Mouse (Mus musculus) liver, embryonic 16.5 days (tissue): ENCODE data around the gene Klhl9. TPM values are rescaled to one million over a fixed set of nuclear protein-coding genes. Genes with fewer than 3 reads are reported as not detected.

ENCODE experiments used
- ATAC-seq: fragments of 200-750 bp; cut with Nextera tagmentation; 2 replicates; pipeline ENCODE4 v1.8.0; 2017; ENCODE audit warnings: low read depth, mild to moderate bottlenecking, moderate number of reproducible peaks, moderate library complexity
- H3K27ac ChIP-seq: fragments of 300-500 bp; sonication (generic); 2 replicates; pipeline ENCODE4 v1.5.1; 2014; ENCODE audit warnings: mild to moderate bottlenecking, low read length
- H3K27me3 ChIP-seq: fragments of 300-500 bp; sonication (generic); 2 replicates; pipeline ENCODE4 v1.6.1; 2014; ENCODE audit warnings: low read depth, low read length, mixed read lengths; ENCODE audit not compliant: control insufficient read depth, insufficient read depth
- H3K36me3 ChIP-seq: fragments of 300-500 bp; sonication (generic); 2 replicates; pipeline ENCODE4 v1.6.1; 2014; ENCODE audit warnings: mild to moderate bottlenecking; ENCODE audit not compliant: control insufficient read depth, insufficient read depth
- H3K4me1 ChIP-seq: fragments of 300-500 bp; sonication (generic); 2 replicates; pipeline ENCODE4 v1.6.1; 2014; ENCODE audit warnings: low read depth, low read length, mixed read lengths; ENCODE audit not compliant: control insufficient read depth
- H3K4me2 ChIP-seq: fragments of 300-500 bp; sonication (generic); 2 replicates; pipeline ENCODE4 v1.6.1; 2014; ENCODE audit warnings: low read depth, low read length, mixed read lengths
- H3K4me3 ChIP-seq: fragments of 300-500 bp; sonication (generic); 2 replicates; pipeline ENCODE4 v1.5.1; 2014; ENCODE audit warnings: low read depth, mild to moderate bottlenecking, low read length
- H3K9ac ChIP-seq: fragments of 300-500 bp; sonication (generic); 2 replicates; pipeline ENCODE4 v1.6.1; 2014; ENCODE audit warnings: low read depth, low read length
- H3K9me3 ChIP-seq: fragments of 300-500 bp; sonication (generic); replicated peaks from 2 replicates; pipeline ENCODE4 v1.6.1; 2016; ENCODE audit warnings: low read length; ENCODE audit not compliant: control insufficient read depth
- WGBS: fragments of 180-500 bp; shearing (Covaris S2); extraction: QIAGEN DNeasy Blood & Tissue Kit; methylation state at CpG from one replicate; pipeline ENCODE4 v1.1.7; 2014; ENCODE audit not compliant: insufficient replicate concordance; 5-methylcytosine and 5-hydroxymethylcytosine counted together
- polyA plus RNA-seq: library from polyadenylated mRNA; unstranded; fragments of >200 nt; fragmentation: Nextera tagmentation; extraction: Ambion mirVana; gene quantifications from 2 replicates; pipeline ENCODE4 v1.2.1, GENCODE M21; 2015

Klhl9 gene
- polyA plus RNA-seq, 1 experiment from 2014 or later, result 22.4 TPM

GRCm38 (mm10) chr4:88676824-88677223 lies 45.4 kb downstream of the Klhl9 start, which contains the start of gene Ifna16:
Ifna16 (minus strand) TSS chr4:88676924.
- H3K4me3 ChIP-seq, result no peak within 1 kb of the TSS
- WGBS, result 42% methylated on average over 1 of the region's 1 CpGs
- no peak within 1 kb of the TSS for H3K9ac ChIP-seq
- no peak within 1 kb of the TSS for H3K27ac ChIP-seq
- H3K9me3 ChIP-seq, result no peaks in the 10 kb centered on the region
- ATAC-seq, result no peak
- H3K27me3 ChIP-seq, result no peaks in the 10 kb centered on the region
- H3K36me3 ChIP-seq, result no peaks in the 10 kb centered on the region
- no peaks in the 10 kb centered on the region for H3K4me1 ChIP-seq
- no peak within 1 kb of the TSS for H3K4me2 ChIP-seq

Other genes with a start within 250 kb of the Klhl9 start
- gene Ifnb1, start 199.7 kb downstream of the Klhl9 start, polyA plus RNA-seq, result not detected in 2 replicates
- not detected in 2 replicates for gene Ifna15, start 164.2 kb downstream of the Klhl9 start, polyA plus RNA-seq
- gene Ifna14, start 150.7 kb downstream of the Klhl9 start, polyA plus RNA-seq, result not detected in 2 replicates
- not detected in 2 replicates for gene Ifna9, start 130.1 kb downstream of the Klhl9 start, polyA plus RNA-seq
- not detected in 2 replicates for gene Ifna12, start 119.1 kb downstream of the Klhl9 start, polyA plus RNA-seq
- gene C87499, start 88.1 kb downstream of the Klhl9 start, polyA plus RNA-seq, result not detected in 2 replicates
- gene Ifna13, start 78.0 kb downstream of the Klhl9 start, polyA plus RNA-seq, result not detected in 2 replicates
- gene Ifna16, start 45.5 kb downstream of the Klhl9 start, polyA plus RNA-seq, result not detected in 2 replicates
- gene Ifna2, start 38.6 kb downstream of the Klhl9 start, polyA plus RNA-seq, result not detected in 2 replicates
- not detected in 2 replicates for gene Ifnab, start 31.1 kb downstream of the Klhl9 start, polyA plus RNA-seq
- gene Gm26566, start 660 bp downstream of the Klhl9 start, polyA plus RNA-seq, result 0.25 and 0.32 TPM in 2 replicates
- gene Gm13271, start 32.4 kb upstream of the Klhl9 start, polyA plus RNA-seq, result not detected in 2 replicates
- gene Gm13283, start 37.7 kb upstream of the Klhl9 start, polyA plus RNA-seq, result 0.07 TPM in 1 of 2 replicates, not detected in the other
- 0.11 TPM in 1 of 2 replicates, not detected in the other for gene Gm13290, start 51.4 kb upstream of the Klhl9 start, polyA plus RNA-seq
- not detected in 2 replicates for gene Gm13289, start 54.5 kb upstream of the Klhl9 start, polyA plus RNA-seq
- gene Gm13272, start 57.4 kb upstream of the Klhl9 start, polyA plus RNA-seq, result not detected in 2 replicates
- gene Ifnz, start 59.7 kb upstream of the Klhl9 start, polyA plus RNA-seq, result not detected in 2 replicates
- gene Gm13276, start 63.2 kb upstream of the Klhl9 start, polyA plus RNA-seq, result not detected in 2 replicates
- gene Gm13277, start 66.2 kb upstream of the Klhl9 start, polyA plus RNA-seq, result not detected in 2 replicates
- gene Gm13278, start 69.1 kb upstream of the Klhl9 start, polyA plus RNA-seq, result not detected in 2 replicates
- not detected in 2 replicates for gene Gm13275, start 72.0 kb upstream of the Klhl9 start, polyA plus RNA-seq
- not detected in 2 replicates for gene Gm13279, start 74.9 kb upstream of the Klhl9 start, polyA plus RNA-seq
- gene Gm13285, start 77.2 kb upstream of the Klhl9 start, polyA plus RNA-seq, result 0.15 and 0.23 TPM in 2 replicates
- gene Gm13287, start 80.8 kb upstream of the Klhl9 start, polyA plus RNA-seq, result not detected in 2 replicates
- gene Gm13288, start 83.1 kb upstream of the Klhl9 start, polyA plus RNA-seq, result not detected in 2 replicates
- not detected in 2 replicates for gene Ifna7, start 93.8 kb upstream of the Klhl9 start, polyA plus RNA-seq
- gene Ifna11, start 97.5 kb upstream of the Klhl9 start, polyA plus RNA-seq, result not detected in 2 replicates
- gene Ifna6, start 105.0 kb upstream of the Klhl9 start, polyA plus RNA-seq, result not detected in 2 replicates
- gene Ifna5, start 113.1 kb upstream of the Klhl9 start, polyA plus RNA-seq, result not detected in 2 replicates
- not detected in 2 replicates for gene Ifna4, start 119.4 kb upstream of the Klhl9 start, polyA plus RNA-seq
- not detected in 2 replicates for gene Ifna1, start 127.6 kb upstream of the Klhl9 start, polyA plus RNA-seq
- gene Ifne, start 157.7 kb upstream of the Klhl9 start, polyA plus RNA-seq, result not detected in 2 replicates